Mouse (Mus musculus) spleen, postnatal 10 days (tissue): Measurements from ENCODE around the gene Gm26938.

Experiments used
- DNase-seq, 2 experiments: peaks; one replicate each; pipeline ENCODE4 v3.0.0; 2021 to 2022; ENCODE audit warnings: low spot score in 2 of 2

Gene Gm26938

GRCm38 (mm10) chr5:139826357-139827055, at the start of gene Gm26938, which contains the start of gene Psmg3:
Gene Gm26938, minus strand, starts transcription at chr5:139826407.
Gene Psmg3, minus strand, starts transcription at chr5:139826885.
- peak; percentile 87 to 97 for DNase-seq

- DNase-seq, result no peak
These were observed 45.3 kb upstream of the Gm26938 start for GRCm38 (mm10) chr5:139871526-139871925.

- no peak for DNase-seq
These were observed 44.7 kb upstream of the Gm26938 start for GRCm38 (mm10) chr5:139870886-139871285.

- DNase-seq, result peak in 1 of 2 experiments; percentile 37
These were observed 36.6 kb upstream of the Gm26938 start for GRCm38 (mm10) chr5:139862759-139863158.

GRCm38 (mm10) chr5:139860328-139861104, 34.3 kb upstream of the Gm26938 start:
- DNase-seq, result no peak

GRCm38 (mm10) chr5:139849626-139850320, 23.6 kb upstream of the Gm26938 start:
- DNase-seq, result no peak

- no peak for DNase-seq
These were observed 12.9 kb upstream of the Gm26938 start for GRCm38 (mm10) chr5:139839142-139839541.

- peak; percentile 50 to 79 for DNase-seq
These were observed 12.3 kb upstream of the Gm26938 start for GRCm38 (mm10) chr5:139838476-139838892.

GRCm38 (mm10) chr5:139835706-139836105, 9.5 kb upstream of the Gm26938 start:
- no peak for DNase-seq

- DNase-seq, result no peak
These were observed 5.9 kb upstream of the Gm26938 start for GRCm38 (mm10) chr5:139832125-139832524.

GRCm38 (mm10) chr5:139830734-139831133, 4.5 kb upstream of the Gm26938 start:
- DNase-seq, result peak in 1 of 2 experiments; percentile 66

- no peak for DNase-seq
These were observed 3.2 kb upstream of the Gm26938 start for GRCm38 (mm10) chr5:139829384-139829783.

GRCm38 (mm10) chr5:139827593-139827992, 1.4 kb upstream of the Gm26938 start:
- peak in 1 of 2 experiments; percentile 50 for DNase-seq

GRCm38 (mm10) chr5:139825947-139826346, 260 bp downstream of the Gm26938 start:
- DNase-seq, result no peak

GRCm38 (mm10) chr5:139824531-139824930, 1.7 kb downstream of the Gm26938 start:
- DNase-seq, result no peak

GRCm38 (mm10) chr5:139821466-139822459, 4.4 kb downstream of the Gm26938 start:
- DNase-seq, result no peak

GRCm38 (mm10) chr5:139819538-139820181, 6.5 kb downstream of the Gm26938 start, which contains the start of gene Tmem184a:
Gene Tmem184a, minus strand, starts transcription at chr5:139819917.
- DNase-seq, result peak in 1 of 2 experiments; percentile 17

GRCm38 (mm10) chr5:139818801-139819200, 7.4 kb downstream of the Gm26938 start:
- peak; percentile 84 to 88 for DNase-seq

- peak in 1 of 2 experiments; percentile 59 for DNase-seq
These were observed 8.2 kb downstream of the Gm26938 start for GRCm38 (mm10) chr5:139818056-139818455.

- peak in 1 of 2 experiments; percentile 41 for DNase-seq
These were observed 8.9 kb downstream of the Gm26938 start for GRCm38 (mm10) chr5:139817292-139817691.
